Comparison of ENCODE assay signal across 16 mouse cellular contexts in genomic region chr7:129293211-129293610, GRCm38 (mm10). TPM values are rescaled to one million over a fixed set of nuclear protein-coding genes. Genes with fewer than 3 reads are reported as not detected.
DNase-seq lines count a peak whose midpoint lies in the region; ATAC-seq and TF ChIP-seq lines count a peak whose summit lies in the region.
"Had no signal": no experiment of that assay in that cellular context is flagged by ENCODE, and none has a peak within 500 bp of the region (broad histone marks: within the 10 kb centered on the region; RNA-seq: fewer than 3 reads in every experiment).

No protein-coding gene starts in this region.

- no peak for TF ChIP-seq POLR2A in small intestine, adult 2 months (IDR thresholded peaks at IDR 0.05; ENCODE audit: low read depth, low read length)

- no peak overlapping the region for H3K4me2 ChIP-seq in forebrain, postnatal 0 days (ENCODE audit: low read depth)
- no peak overlapping the region for H3K4me2 ChIP-seq in forebrain, embryonic 15.5 days (replicated peaks)
- H3K4me2 ChIP-seq in midbrain, postnatal 0 days (ENCODE audit: low read depth, low read length, poor library complexity, severe bottlenecking) = no peak overlapping the region
- H3K4me2 ChIP-seq in midbrain, embryonic 13.5 days (replicated peaks) = no peak overlapping the region

- H3K4me1 ChIP-seq in forebrain, postnatal 0 days (ENCODE audit: insufficient read depth) = no peaks in the 10 kb centered on the region
- no peaks in the 10 kb centered on the region for H3K4me1 ChIP-seq in forebrain, embryonic 15.5 days
- no peaks in the 10 kb centered on the region for H3K4me1 ChIP-seq in midbrain, postnatal 0 days (ENCODE audit: insufficient read depth, low read length)
- no peaks in the 10 kb centered on the region for H3K4me1 ChIP-seq in midbrain, embryonic 13.5 days (replicated peaks)
- no peaks in the 10 kb centered on the region for H3K4me1 ChIP-seq in small intestine, adult 2 months (ENCODE audit: control insufficient read depth, insufficient read depth, insufficient read length, low read length)

- no peak overlapping the region for H3K9ac ChIP-seq in forebrain, postnatal 0 days
- no peak overlapping the region for H3K9ac ChIP-seq in forebrain, embryonic 15.5 days (replicated peaks)
- no peak overlapping the region for H3K9ac ChIP-seq in midbrain, postnatal 0 days (replicated peaks; ENCODE audit: low read length, poor library complexity, severe bottlenecking)
- H3K9ac ChIP-seq in midbrain, embryonic 13.5 days (replicated peaks) = no peak overlapping the region

- H3K9me3 ChIP-seq in forebrain, postnatal 0 days (ENCODE audit: low read length) = no peaks in the 10 kb centered on the region
- H3K9me3 ChIP-seq in forebrain, embryonic 15.5 days = no peaks in the 10 kb centered on the region
- no peaks in the 10 kb centered on the region for H3K9me3 ChIP-seq in midbrain, postnatal 0 days (ENCODE audit: low read length)
- H3K9me3 ChIP-seq in midbrain, embryonic 13.5 days = no peaks in the 10 kb centered on the region

- ATAC-seq in forebrain, postnatal 0 days = no peak
- ATAC-seq in forebrain, embryonic 15.5 days (replicated peaks) = no peak
- ATAC-seq in midbrain, postnatal 0 days (ENCODE audit: low FRiP score) = no peak
- no peak for ATAC-seq in midbrain, embryonic 13.5 days
- ATAC-seq: midbrain, embryonic 16.5 days had no signal

- no peak overlapping the region for H3K27ac ChIP-seq in forebrain, postnatal 0 days (ENCODE audit: low read depth, low read length)
- H3K27ac ChIP-seq in forebrain, embryonic 15.5 days (replicated peaks) = no peak overlapping the region
- no peak overlapping the region for H3K27ac ChIP-seq in layer of hippocampus, adult 2 months
- H3K27ac ChIP-seq in midbrain, postnatal 0 days (ENCODE audit: low read depth, low read length) = no peak overlapping the region
- H3K27ac ChIP-seq in midbrain, embryonic 13.5 days = no peak overlapping the region
- H3K27ac ChIP-seq in small intestine, adult 2 months (ENCODE audit: insufficient read depth, low read depth, low read length) = no peak overlapping the region

- WGBS in forebrain, postnatal 0 days = 92% methylated on average over 1 of the region's 1 CpGs
- 91% methylated on average over 1 of the region's 1 CpGs for WGBS in forebrain, embryonic 15.5 days
- WGBS in midbrain, postnatal 0 days = 88% methylated on average over 1 of the region's 1 CpGs
- 96% methylated on average over 1 of the region's 1 CpGs for WGBS in midbrain, embryonic 13.5 days
- 88% methylated on average over 1 of the region's 1 CpGs for WGBS in small intestine, adult 2 months

- TF ChIP-seq CTCF in forebrain, postnatal 0 days (IDR thresholded peaks at IDR 0.05; ENCODE audit: low read depth) = peak; percentile 55
- TF ChIP-seq CTCF in layer of hippocampus, adult 2 months (conservative IDR thresholded peaks at IDR 0.05) = peak; percentile 77
- TF ChIP-seq CTCF in midbrain, postnatal 0 days (IDR thresholded peaks at IDR 0.05) = peak; percentile 59
- peak; percentile 38; the same call in 1 of the 2 replicates for TF ChIP-seq CTCF in small intestine, adult 2 months (IDR thresholded peaks at IDR 0.05; ENCODE audit: extremely low read depth, insufficient read length, insufficient replicate concordance, low read depth, low read length)

- H3K36me3 ChIP-seq in forebrain, postnatal 0 days (ENCODE audit: insufficient read depth) = no peaks in the 10 kb centered on the region
- no peaks in the 10 kb centered on the region for H3K36me3 ChIP-seq in forebrain, embryonic 15.5 days
- no peaks in the 10 kb centered on the region for H3K36me3 ChIP-seq in midbrain, postnatal 0 days (ENCODE audit: insufficient read depth, low read length)
- no peaks in the 10 kb centered on the region for H3K36me3 ChIP-seq in midbrain, embryonic 13.5 days
- no peaks in the 10 kb centered on the region for H3K36me3 ChIP-seq in small intestine, adult 2 months (ENCODE audit: control insufficient read depth, insufficient read depth, low read length)

- H3K27me3 ChIP-seq in forebrain, postnatal 0 days (ENCODE audit: insufficient read depth, low read length) = no peaks in the 10 kb centered on the region
- H3K27me3 ChIP-seq in forebrain, embryonic 15.5 days = no peaks in the 10 kb centered on the region
- no peaks in the 10 kb centered on the region for H3K27me3 ChIP-seq in midbrain, postnatal 0 days (ENCODE audit: insufficient read depth, low read length)
- no peaks in the 10 kb centered on the region for H3K27me3 ChIP-seq in midbrain, embryonic 13.5 days
- H3K27me3 ChIP-seq in small intestine, adult 2 months (ENCODE audit: control insufficient read depth, insufficient read depth, low read length) = no peaks in the 10 kb centered on the region

- no peak for DNase-seq in forebrain, postnatal 0 days
- DNase-seq in layer of hippocampus, adult 2 months (ENCODE audit: low spot score in 2 of 2) = peak in 1 of 2 experiments; percentile 21
- DNase-seq in layer of hippocampus, postnatal 14 days (ENCODE audit: low spot score in 2 of 2) = no peak
- DNase-seq in midbrain, postnatal 0 days (ENCODE audit: low spot score) = no peak
- DNase-seq in adrenal gland, postnatal 10 days = no peak
- DNase-seq: cerebellum, adult 8-10 months; heart, adult 18-20 months; heart, postnatal 4 days; kidney, adult 11 months; layer of hippocampus, postnatal 36 days had no signal

- H3K4me3 ChIP-seq in forebrain, postnatal 0 days (ENCODE audit: low read depth, low read length) = no peak overlapping the region
- H3K4me3 ChIP-seq in forebrain, embryonic 15.5 days = no peak overlapping the region
- no peak overlapping the region for H3K4me3 ChIP-seq in layer of hippocampus, adult 2 months
- H3K4me3 ChIP-seq in midbrain, postnatal 0 days (ENCODE audit: low read depth, low read length) = no peak overlapping the region
- H3K4me3 ChIP-seq in midbrain, embryonic 13.5 days (replicated peaks) = no peak overlapping the region
- H3K4me3 ChIP-seq in small intestine, adult 2 months (ENCODE audit: low read depth, low read length) = no peak overlapping the region

RNA-seq across cellular contexts. Expression of gene Plpp4, which starts 36.4 kb away (rescaled TPM):
- 8.6 and 8.7 TPM in 2 replicates for total RNA-seq in forebrain, postnatal 0 days (2014; rRNA removed)
- 6.5 and 6.7 TPM in 2 replicates for polyA plus RNA-seq in forebrain, postnatal 0 days (2015; fragmentation: Nextera tagmentation; extraction: Ambion mirVana)
- 2.4 and 2.5 TPM in 2 replicates for polyA plus RNA-seq in forebrain, embryonic 15.5 days (2015; fragmentation: Nextera tagmentation; extraction: Ambion mirVana)
- total RNA-seq in layer of hippocampus, adult 2 months (2021) = 10 to 100 TPM in 1 of 2 experiments, 1 to 10 TPM in 1; 9.3 to 12.2 TPM
- 10 to 100 TPM; 13.0 to 15.1 TPM for total RNA-seq in layer of hippocampus, postnatal 14 days (2021)
- total RNA-seq in midbrain, postnatal 0 days (2014; rRNA removed) = 21.9 and 25.0 TPM in 2 replicates
- polyA plus RNA-seq in midbrain, postnatal 0 days (2015; fragmentation: Nextera tagmentation; extraction: Ambion mirVana) = 12.7 and 16.7 TPM in 2 replicates
- 6.0 and 6.2 TPM in 2 replicates for polyA plus RNA-seq in midbrain, embryonic 13.5 days (2015; fragmentation: Nextera tagmentation; extraction: Ambion mirVana)
- not detected in 2 replicates for polyA plus RNA-seq in small intestine, adult 2 months (2012; rRNA removed)
- total RNA-seq in adrenal gland, postnatal 10 days (2021) = under 1 TPM; 0.27 to 0.45 TPM
- total RNA-seq: adrenal gland, postnatal 36 days; heart, adult 18-20 months; heart, postnatal 4 days had no signal
- polyA plus RNA-seq: liver, embryonic 16.5 days had no signal
